Comparison of ENCODE assay signal across 9 mouse cellular contexts in genomic region chr1:156633095-156633494, GRCm38 (mm10). TPM values are rescaled to one million over a fixed set of nuclear protein-coding genes. Genes with fewer than 3 reads are reported as not detected.
DNase-seq lines count a peak whose midpoint lies in the region; ATAC-seq and TF ChIP-seq lines count a peak whose summit lies in the region.
"Had no signal": no experiment of that assay in that cellular context is flagged by ENCODE, and none has a peak within 500 bp of the region (broad histone marks: within the 10 kb centered on the region; RNA-seq: fewer than 3 reads in every experiment).

No protein-coding gene starts in this region.

- peak; percentile 60 for TF ChIP-seq CTCF in lung, embryonic 14.5 days (IDR thresholded peaks at IDR 0.05; ENCODE audit: low read depth)

- H3K9ac ChIP-seq in lung, embryonic 14.5 days, result no peak overlapping the region
- H3K9ac ChIP-seq in forebrain, embryonic 15.5 days (replicated peaks), result no peak overlapping the region

- no peaks in the 10 kb centered on the region for H3K9me3 ChIP-seq in lung, embryonic 14.5 days (ENCODE audit: low read depth, low read length)
- no peaks in the 10 kb centered on the region for H3K9me3 ChIP-seq in forebrain, embryonic 15.5 days
- H3K9me3 ChIP-seq: G1E had no signal

- H3K4me2 ChIP-seq in lung, embryonic 14.5 days, result no peak overlapping the region
- H3K4me2 ChIP-seq in forebrain, embryonic 15.5 days (replicated peaks), result no peak overlapping the region

- 73% methylated on average over 10 of the region's 10 CpGs for WGBS in lung, embryonic 14.5 days
- WGBS in forebrain, embryonic 15.5 days, result 76% methylated on average over 10 of the region's 10 CpGs

- H3K27ac ChIP-seq in lung, embryonic 14.5 days (ENCODE audit: low read depth), result no peak overlapping the region
- H3K27ac ChIP-seq in forebrain, embryonic 15.5 days (replicated peaks), result no peak overlapping the region

- H3K27me3 ChIP-seq in lung, embryonic 14.5 days (ENCODE audit: insufficient read depth, low read length), result no peaks in the 10 kb centered on the region
- no peaks in the 10 kb centered on the region for H3K27me3 ChIP-seq in forebrain, embryonic 15.5 days

- H3K4me1 ChIP-seq in lung, embryonic 14.5 days (ENCODE audit: insufficient read depth), result no peaks in the 10 kb centered on the region
- no peaks in the 10 kb centered on the region for H3K4me1 ChIP-seq in forebrain, embryonic 15.5 days

- peaks cover 71% of the 10 kb centered on the region for H3K36me3 ChIP-seq in lung, embryonic 14.5 days (ENCODE audit: insufficient read depth)
- H3K36me3 ChIP-seq in forebrain, embryonic 15.5 days, result peaks cover 43% of the 10 kb centered on the region

- peak; percentile 62; the same call in 1 of the 2 replicates for ATAC-seq in lung, embryonic 14.5 days (ENCODE audit: insufficient read depth)
- ATAC-seq in forebrain, embryonic 15.5 days (replicated peaks), result peak; percentile 60

- DNase-seq in adrenal gland, postnatal 14 days, result peak; percentile 51
- DNase-seq in adrenal gland, adult 18-20 months (ENCODE audit: low spot score in 2 of 2), result no peak
- DNase-seq in lung, embryonic 14.5 days, result peak; percentile 85
- DNase-seq in lung, postnatal 4 days, result no peak
- DNase-seq in kidney, postnatal 14 days, result peak; percentile 49
- peak; percentile 79 for DNase-seq in retina, embryonic 14.5 days (ENCODE audit: low spot score)
- DNase-seq in urinary bladder, adult 2 months (ENCODE audit: low spot score), result no peak

- no peak overlapping the region for H3K4me3 ChIP-seq in lung, embryonic 14.5 days (ENCODE audit: low read depth, low read length)
- no peak overlapping the region for H3K4me3 ChIP-seq in forebrain, embryonic 15.5 days

RNA-seq across cellular contexts. Expression of gene Tor3a, which starts 41.1 kb away (rescaled TPM):
- total RNA-seq in adrenal gland, postnatal 14 days (2021), result 10.6 and 13.8 TPM in 2 replicates
- total RNA-seq in adrenal gland, adult 18-20 months (2021), result 10 to 100 TPM; 11.5 to 17.4 TPM
- 8.3 and 8.7 TPM in 2 replicates for polyA plus RNA-seq in lung, embryonic 14.5 days (2014; fragmentation: Nextera tagmentation; extraction: Ambion mirVana)
- 3.9 and 4.0 TPM in 2 replicates for polyA plus RNA-seq in forebrain, embryonic 15.5 days (2015; fragmentation: Nextera tagmentation; extraction: Ambion mirVana)
- polyA plus RNA-seq in urinary bladder, adult 2 months (2012; rRNA removed), result 21.3 and 24.3 TPM in 2 replicates

Comparison
In these comparisons a context has a peak if more than half of its experiments do, and no peak if none do; other contexts are left out.
1. DNase-seq: peak in adrenal gland, postnatal 14 days (single experiment), lung, embryonic 14.5 days (single experiment), kidney, postnatal 14 days (single experiment) and retina, embryonic 14.5 days (single experiment); none in adrenal gland, adult 18-20 months (0 of 2), lung, postnatal 4 days (0 of 2) and urinary bladder, adult 2 months (single experiment).